Mouse (Mus musculus) heart, embryonic 13.5 days (tissue): ENCODE data around the gene Trmt11. TPM values are rescaled to one million over a fixed set of nuclear protein-coding genes. Genes with fewer than 3 reads are reported as not detected.
"Not testable (repeated sequence)": the region's sequence is repeated elsewhere in the genome, so short reads cannot be mapped to it uniquely, and the experiment has no call there.

Experiments used
- ATAC-seq: fragments of 200-750 bp; cut with Nextera tagmentation; 2 replicates; pipeline ENCODE4 v1.8.0; 2017; ENCODE audit warnings: moderate TSS enrichment; ENCODE audit not compliant: insufficient number of reproducible peaks, low FRiP score, low TSS enrichment; ENCODE audit errors: extremely low read depth
- H3K27ac ChIP-seq: fragments of 300-500 bp; sonication (generic); replicated peaks from 2 replicates; pipeline ENCODE4 v1.5.1; 2015; ENCODE audit warnings: moderate library complexity, mild to moderate bottlenecking, inconsistent platforms
- H3K27me3 ChIP-seq: fragments of 300-500 bp; sonication (generic); replicated peaks from 2 replicates; pipeline ENCODE4 v1.6.1; 2015; ENCODE audit warnings: mild to moderate bottlenecking, inconsistent platforms
- H3K36me3 ChIP-seq: fragments of 300-500 bp; sonication (generic); 2 replicates; pipeline ENCODE4 v1.6.1; 2015; ENCODE audit warnings: mild to moderate bottlenecking, inconsistent platforms
- H3K4me1 ChIP-seq: fragments of 300-500 bp; sonication (generic); 2 replicates; pipeline ENCODE4 v1.6.1; 2015; ENCODE audit warnings: inconsistent platforms
- H3K4me2 ChIP-seq: fragments of 300-500 bp; sonication (generic); 2 replicates; pipeline ENCODE4 v1.6.1; 2015; ENCODE audit warnings: inconsistent platforms, mild to moderate bottlenecking, moderate library complexity
- H3K4me3 ChIP-seq: fragments of 300-500 bp; sonication (generic); 2 replicates; pipeline ENCODE4 v1.5.1; 2015; ENCODE audit warnings: moderate library complexity, mild to moderate bottlenecking, inconsistent platforms
- H3K9ac ChIP-seq: fragments of 300-500 bp; sonication (generic); 2 replicates; pipeline ENCODE4 v1.6.1; 2015; ENCODE audit warnings: inconsistent platforms, mild to moderate bottlenecking, moderate library complexity
- H3K9me3 ChIP-seq: fragments of 300-500 bp; sonication (generic); 2 replicates; pipeline ENCODE4 v1.6.1; 2016; ENCODE audit warnings: inconsistent platforms
- WGBS: fragments of 180-500 bp; shearing (Covaris S2); methylation state at CpG from one replicate; pipeline ENCODE4 v1.1.7; 2015; ENCODE audit warnings: mixed read lengths; 5-methylcytosine and 5-hydroxymethylcytosine counted together
- polyA plus RNA-seq: library from polyadenylated mRNA; unstranded; fragments of >200 nt; fragmentation: Nextera tagmentation; extraction: Ambion mirVana; gene quantifications from 2 replicates; pipeline ENCODE4 v1.2.1, GENCODE M21; 2015

Trmt11 gene
- polyA plus RNA-seq = 16.6 and 17.9 TPM in 2 replicates

DNA sequence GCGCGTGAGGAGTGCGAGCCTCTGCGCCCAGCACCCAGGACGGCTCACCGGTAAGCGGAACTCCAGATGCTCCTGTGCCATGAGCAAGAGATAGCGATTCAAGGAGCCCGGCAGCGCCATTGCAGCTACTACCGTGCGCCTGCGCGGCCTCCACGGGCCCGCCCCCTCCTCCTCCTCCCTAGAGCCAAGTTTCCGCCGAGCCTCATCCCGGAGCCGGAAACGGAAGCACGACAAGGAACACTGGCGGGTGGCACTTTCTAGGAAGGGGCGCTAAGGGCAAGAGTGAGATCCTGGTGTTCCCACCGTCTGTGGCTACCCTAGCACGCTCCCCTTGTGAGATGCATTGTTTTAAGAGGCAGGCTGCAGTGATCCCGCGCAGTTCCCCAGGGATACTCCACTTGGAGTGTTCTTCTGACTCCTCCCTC, at the start of gene Trmt11:
Trmt11 (minus strand) TSS at position 208 of the 425 bp plus-strand sequence.
- Histone ChIP-seq H3K9ac (peak within 1 kb of the TSS; percentile 92), H3K27me3 (no peaks in the 10 kb centered on the region), H3K4me3 (peak within 1 kb of the TSS; percentile 80), H3K27ac (peak within 1 kb of the TSS; percentile 86), H3K4me2 (peak within 1 kb of the TSS; percentile 94), H3K4me1 (peaks cover 18% of the 10 kb centered on the region), H3K9me3 (no peaks in the 10 kb centered on the region), H3K36me3 (peaks cover 17% of the 10 kb centered on the region)
- WGBS = under 1% methylated on average over 28 of the region's 28 CpGs
- peak; percentile 79 for ATAC-seq

- H3K4me3 ChIP-seq = no peak overlapping the region
- no peak overlapping the region for H3K27ac ChIP-seq
- H3K4me2 ChIP-seq = no peak overlapping the region
- no peaks in the 10 kb centered on the region for H3K27me3 ChIP-seq
- no peaks in the 10 kb centered on the region for H3K9me3 ChIP-seq
- ATAC-seq = no peak
- H3K4me1 ChIP-seq = no peaks in the 10 kb centered on the region
- 83% methylated on average over 2 of the region's 2 CpGs for WGBS
- peaks cover 38% of the 10 kb centered on the region for H3K36me3 ChIP-seq
- H3K9ac ChIP-seq = no peak overlapping the region
Measured at GRCm38 (mm10) chr10:30647681-30648080, 47.1 kb upstream of the Trmt11 start.

GRCm38 (mm10) chr10:30638216-30638615, 37.7 kb upstream of the Trmt11 start:
- Histone ChIP-seq H3K9ac (no peak overlapping the region), H3K4me3 (no peak overlapping the region), H3K4me2 (no peak overlapping the region), H3K4me1 (no peaks in the 10 kb centered on the region), H3K27ac (no peak overlapping the region), H3K36me3 (no peaks in the 10 kb centered on the region), H3K27me3 (no peaks in the 10 kb centered on the region), H3K9me3 (no peaks in the 10 kb centered on the region)
- ATAC-seq = no peak
- 77% methylated on average over 3 of the region's 3 CpGs for WGBS

DNA sequence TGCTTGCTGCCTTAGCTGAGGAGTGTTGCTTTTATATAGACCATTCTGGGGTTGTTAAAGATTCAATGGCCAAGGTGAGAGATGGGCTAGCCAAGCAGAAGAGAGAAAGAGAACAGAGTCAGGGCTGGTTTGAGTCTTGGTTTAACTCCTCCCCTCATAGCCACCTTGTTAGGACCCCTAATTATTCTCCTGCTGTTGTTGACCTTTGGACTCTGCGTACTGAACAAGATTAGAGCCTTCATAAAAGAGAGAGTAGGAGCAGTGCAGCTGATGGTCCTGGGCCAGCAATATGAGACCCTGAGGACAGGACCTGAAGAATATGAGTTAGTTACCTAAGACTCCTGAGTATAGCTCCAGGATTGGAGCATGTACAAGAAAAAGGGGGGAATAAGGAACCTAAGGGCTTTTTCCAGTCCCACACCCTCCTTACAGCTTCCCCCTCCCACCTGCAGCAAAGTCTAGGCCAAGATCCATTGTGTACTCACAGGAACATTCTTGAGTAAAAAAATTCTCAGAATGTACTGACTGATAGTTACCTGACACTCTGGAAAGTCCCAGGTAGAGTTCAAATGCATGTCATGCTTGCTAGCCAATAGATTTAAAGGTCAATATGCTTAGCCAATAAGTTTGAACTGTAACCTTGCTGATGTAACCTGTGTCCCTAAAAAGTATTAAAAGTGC, 36.1 kb upstream of the Trmt11 start:
- H3K27me3 ChIP-seq, H3K4me1 ChIP-seq, H3K4me3 ChIP-seq, H3K27ac ChIP-seq, H3K4me2 ChIP-seq, H3K36me3 ChIP-seq, ATAC-seq, H3K9ac ChIP-seq, H3K9me3 ChIP-seq: not testable (repeated sequence)
- WGBS = 84% methylated on average over 1 of the region's 1 CpGs

DNA sequence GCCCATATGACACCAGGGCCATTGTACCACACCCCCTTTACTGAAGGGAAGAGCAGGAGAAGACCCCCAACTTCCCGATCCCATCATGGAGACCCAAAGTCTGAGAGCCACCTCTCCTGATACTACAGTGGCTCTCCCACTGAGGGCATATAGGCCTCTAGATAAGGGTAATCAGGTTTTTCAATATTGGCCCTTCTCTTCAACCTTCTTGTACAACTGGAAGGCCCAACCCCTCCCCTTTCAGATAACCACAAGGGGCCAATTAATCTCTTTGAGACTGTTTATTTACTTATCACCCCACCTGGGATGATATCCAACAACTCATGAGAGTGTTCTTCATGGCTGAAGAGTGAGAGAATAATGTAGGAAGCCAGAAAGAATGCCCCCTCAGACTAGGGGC, 32.2 kb upstream of the Trmt11 start:
- H3K4me3 ChIP-seq = no peak overlapping the region
- H3K4me2 ChIP-seq = no peak overlapping the region
- ATAC-seq = no peak
- no peaks in the 10 kb centered on the region for H3K27me3 ChIP-seq
- H3K9ac ChIP-seq = no peak overlapping the region
- no peaks in the 10 kb centered on the region for H3K36me3 ChIP-seq
- H3K4me1 ChIP-seq = no peaks in the 10 kb centered on the region
- H3K27ac ChIP-seq = no peak overlapping the region
- no peaks in the 10 kb centered on the region for H3K9me3 ChIP-seq
- 86% methylated on average over 1 of the region's 1 CpGs for WGBS

GRCm38 (mm10) chr10:30629977-30630376, 29.4 kb upstream of the Trmt11 start:
- H3K27ac ChIP-seq = no peak overlapping the region
- no peak overlapping the region for H3K9ac ChIP-seq
- H3K4me1 ChIP-seq = no peaks in the 10 kb centered on the region
- H3K9me3 ChIP-seq = no peaks in the 10 kb centered on the region
- H3K27me3 ChIP-seq = no peaks in the 10 kb centered on the region
- H3K4me2 ChIP-seq = no peak overlapping the region
- H3K4me3 ChIP-seq = no peak overlapping the region
- no peaks in the 10 kb centered on the region for H3K36me3 ChIP-seq
- no peak for ATAC-seq

DNA sequence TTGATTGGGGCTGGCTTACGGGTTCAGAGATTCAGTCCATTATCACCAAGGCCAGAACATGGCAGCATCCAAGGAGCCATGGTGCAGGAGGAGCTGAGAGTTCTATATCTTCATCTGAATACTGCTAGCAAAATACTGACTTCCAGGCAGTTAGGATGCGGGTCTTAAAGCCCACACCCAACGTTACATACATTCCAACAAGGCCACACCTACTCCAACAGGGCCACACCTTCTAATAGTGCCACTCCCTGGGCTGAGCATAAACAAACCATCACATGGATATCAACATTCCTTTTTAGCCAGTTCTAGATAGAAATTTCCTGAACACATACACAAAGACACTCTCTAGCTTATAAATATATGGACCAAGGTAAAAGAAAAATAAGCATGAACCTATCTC, 29.0 kb upstream of the Trmt11 start, which contains the start of gene Hint3:
Hint3 (minus strand) TSS at position 120 of the 400 bp plus-strand sequence.
- 74% methylated on average over 3 of the region's 3 CpGs for WGBS

DNA sequence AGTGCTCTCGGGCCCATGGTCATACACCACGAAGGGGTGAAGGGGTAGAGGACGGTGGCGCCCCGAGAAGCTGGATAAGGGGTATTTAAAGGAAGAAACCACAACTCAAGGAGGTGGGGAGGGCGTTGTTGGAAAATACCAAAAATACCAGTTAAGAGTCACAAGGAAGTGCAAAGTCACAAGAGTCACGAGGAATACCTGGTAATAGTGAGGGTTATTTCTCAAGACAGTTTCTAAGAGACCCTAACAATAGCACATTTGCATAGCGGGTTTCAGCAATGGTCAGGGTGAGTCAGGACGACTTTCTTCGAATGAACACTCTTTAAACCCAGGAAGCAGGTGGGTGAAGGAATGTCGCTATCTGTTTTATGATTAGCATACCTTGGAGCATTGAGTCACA, 27.9 kb upstream of the Trmt11 start:
- not testable (repeated sequence) for H3K4me3 ChIP-seq, ATAC-seq, H3K4me1 ChIP-seq, H3K9ac ChIP-seq, H3K4me2 ChIP-seq, H3K27ac ChIP-seq, H3K27me3 ChIP-seq, H3K9me3 ChIP-seq, H3K36me3 ChIP-seq
- WGBS = 87% methylated on average over 11 of the region's 11 CpGs

More for the DNA sequence above, 29.0 kb upstream of the Trmt11 start, which contains the start of gene Hint3:
- Histone ChIP-seq H3K4me3 (no peak within 1 kb of the TSS), H3K36me3 (no peaks in the 10 kb centered on the region), H3K27ac (no peak within 1 kb of the TSS), H3K9me3 (no peaks in the 10 kb centered on the region), H3K27me3 (no peaks in the 10 kb centered on the region), H3K9ac (no peak within 1 kb of the TSS), H3K4me2 (no peak within 1 kb of the TSS), H3K4me1 (peaks cover 2% of the 10 kb centered on the region; the same call in 1 of the 2 replicates)
- ATAC-seq = no peak

DNA sequence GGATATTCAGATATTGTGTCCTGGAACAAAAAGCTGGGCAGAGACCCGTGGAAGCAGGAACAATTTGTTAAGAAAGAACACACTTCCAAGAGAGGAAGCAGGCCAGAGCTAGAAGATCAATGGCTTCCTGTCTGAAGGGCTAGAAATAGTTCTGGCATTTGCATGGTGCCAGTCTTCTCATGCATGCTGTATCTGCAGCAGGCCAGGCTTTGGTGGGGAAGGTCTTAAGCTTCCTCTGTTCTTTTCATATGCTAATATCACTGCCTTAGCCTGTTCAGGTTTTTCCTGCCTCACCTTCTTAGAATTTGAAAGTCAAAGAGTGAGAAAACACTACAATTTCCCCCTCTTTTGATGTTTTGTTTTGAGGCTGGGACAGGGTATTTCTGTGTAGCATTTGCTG, 27.0 kb upstream of the Trmt11 start:
- H3K9me3 ChIP-seq = no peaks in the 10 kb centered on the region
- H3K4me1 ChIP-seq = peaks cover 8% of the 10 kb centered on the region; the same call in 1 of the 2 replicates
- WGBS = 33% methylated on average over 1 of the region's 1 CpGs
- H3K27me3 ChIP-seq = no peaks in the 10 kb centered on the region
- no peak overlapping the region for H3K9ac ChIP-seq
- ATAC-seq = no peak
- H3K27ac ChIP-seq = no peak overlapping the region
- H3K4me2 ChIP-seq = no peak overlapping the region
- H3K36me3 ChIP-seq = no peaks in the 10 kb centered on the region
- H3K4me3 ChIP-seq = no peak overlapping the region

- no peak overlapping the region for H3K4me3 ChIP-seq
- H3K27me3 ChIP-seq = 0 out of 2 replicates have a peak, but pooled peaks cover 4% of the 10 kb centered on the region
- no peak overlapping the region for H3K9ac ChIP-seq
- H3K36me3 ChIP-seq = no peaks in the 10 kb centered on the region
- H3K4me2 ChIP-seq = no peak overlapping the region
- WGBS = 63% methylated on average over 5 of the region's 5 CpGs
- H3K27ac ChIP-seq = no peak overlapping the region
- H3K4me1 ChIP-seq = peaks cover 8% of the 10 kb centered on the region; the same call in 1 of the 2 replicates
- no peak for ATAC-seq
- H3K9me3 ChIP-seq = no peaks in the 10 kb centered on the region
Measured at GRCm38 (mm10) chr10:30624161-30625019, 23.8 kb upstream of the Trmt11 start.

DNA sequence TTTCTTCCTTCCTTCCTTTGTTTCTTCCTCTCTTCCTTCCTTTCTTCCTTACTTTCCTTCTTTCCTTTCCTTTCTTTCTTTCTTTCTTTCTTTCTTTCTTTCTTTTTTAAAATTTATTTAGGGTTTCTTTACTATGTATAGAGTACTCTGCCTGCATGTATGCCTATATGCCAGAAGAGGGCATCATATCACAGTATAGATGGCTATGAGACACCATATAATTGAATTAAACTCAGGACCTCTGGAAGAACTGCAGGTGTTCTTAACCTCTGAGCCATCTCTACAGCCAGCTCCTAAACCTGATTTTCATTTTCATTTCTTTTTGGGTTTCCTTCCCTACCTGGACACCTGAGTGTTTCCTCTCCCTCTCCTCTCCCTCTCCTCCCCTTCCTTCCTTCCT, 22.4 kb upstream of the Trmt11 start:
- Histone ChIP-seq H3K9me3 (no peaks in the 10 kb centered on the region), H3K36me3 (no peaks in the 10 kb centered on the region), H3K27ac (no peak overlapping the region), H3K9ac (no peak overlapping the region), H3K4me1 (peaks cover 10% of the 10 kb centered on the region; the same call in 1 of the 2 replicates), H3K27me3 (0 out of 2 replicates have a peak, but pooled peaks cover 4% of the 10 kb centered on the region), H3K4me2 (no peak overlapping the region), H3K4me3 (no peak overlapping the region)
- no peak for ATAC-seq
